Mouse (Mus musculus): ENCODE measurements at regions not wholly inside any gene's neighbourhood (a gene's known extent, or its start where the extent isn't known, plus 50 kb on each side); places are given as distances from the start of the nearest gene placed in this dataset.

DNA sequence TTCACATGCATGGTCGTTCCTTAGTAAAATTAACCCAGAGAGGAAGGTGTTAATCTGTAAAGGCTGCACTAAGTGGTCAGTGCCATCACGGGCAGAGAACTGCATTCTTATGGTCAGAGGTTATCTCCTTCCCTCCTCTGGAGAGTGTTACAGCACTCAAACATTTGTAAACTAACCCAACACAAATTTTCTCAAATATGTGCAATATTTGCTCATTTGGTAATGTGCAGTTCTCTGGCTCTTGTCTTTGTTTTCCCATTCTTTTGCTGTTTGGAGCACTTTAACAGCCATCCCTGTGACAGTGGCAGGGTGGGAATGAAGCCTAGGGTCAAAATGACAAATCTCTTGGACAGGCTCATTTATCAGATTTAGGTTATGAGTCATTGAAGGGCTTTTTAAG, 248.5 kb upstream of the Pde3a start:
- TF ChIP-seq CTCF (IDR thresholded peaks at IDR 0.05; ENCODE audit: borderline replicate concordance, extremely low read depth, insufficient read depth, insufficient read length) = no peak
- TF ChIP-seq POLR2A (IDR thresholded peaks at IDR 0.05; ENCODE audit: borderline replicate concordance, extremely low read depth, insufficient read depth, insufficient read length, poor library complexity, severe bottlenecking) = no peak
